Mouse (Mus musculus) left cerebral cortex, adult 2 months (tissue): ENCODE results near the gene H2afy. TPM values are rescaled to one million over a fixed set of nuclear protein-coding genes. Genes with fewer than 3 reads are reported as not detected.
"Not testable (repeated sequence)": the region's sequence is repeated elsewhere in the genome, so short reads cannot be mapped to it uniquely, and the experiment has no call there.

Experiments
- DNase-seq, 2 experiments: peaks; one replicate each; pipeline ENCODE4 v3.0.0; 2021 to 2022; ENCODE audit warnings: low spot score in 2 of 2, mixed read lengths in 1 of 2; ENCODE audit errors: extremely low spot score in 1 of 2
- H3K27ac ChIP-seq: fragments of 200-600 bp; 2 replicates; pipeline ENCODE4 v1.8.1; 2022
- H3K4me3 ChIP-seq: fragments of 200-600 bp; 2 replicates; pipeline ENCODE4 v1.8.1; 2022
- CTCF ChIP-seq: fragments of 200-600 bp; IDR thresholded peaks from 2 replicates; pipeline ENCODE4 v1.8.1; 2022; ENCODE audit warnings: antibody characterized with exemption, mild to moderate bottlenecking, moderate library complexity
- intact Hi-C: fragments of 180-260 bp; cut with DNase I; formaldehyde crosslinking; loops from one replicate; pipeline ENCODE4 v1.15.1; 2025
- total RNA-seq, 2 experiments: library from RNA; stranded (reverse); gene quantifications; 2 replicates each; pipeline ENCODE4 v1.2.3; 2021

The H2afy gene
- total RNA-seq, 2 experiments from 2014 or later, result 107 to 111 TPM

GRCm38 (mm10) chr13:56050246-56050645, 85.9 kb downstream of the H2afy start:
- H3K4me3 ChIP-seq, result no peak overlapping the region
- intact Hi-C loops, result no loop called here

GRCm38 (mm10) chr13:56042221-56042620, 93.9 kb downstream of the H2afy start:
- DNase-seq, result no peak
- TF ChIP-seq CTCF, result no peak; the same call in none of the 2 replicates
- Histone ChIP-seq H3K27ac (no peak overlapping the region), H3K4me3 (no peak overlapping the region)
- intact Hi-C loops, result no loop called here

More at GRCm38 (mm10) chr13:56050246-56050645, 85.9 kb downstream of the H2afy start:
- TF ChIP-seq CTCF, result no peak
- DNase-seq, result no peak
- no peak overlapping the region for H3K27ac ChIP-seq

DNA sequence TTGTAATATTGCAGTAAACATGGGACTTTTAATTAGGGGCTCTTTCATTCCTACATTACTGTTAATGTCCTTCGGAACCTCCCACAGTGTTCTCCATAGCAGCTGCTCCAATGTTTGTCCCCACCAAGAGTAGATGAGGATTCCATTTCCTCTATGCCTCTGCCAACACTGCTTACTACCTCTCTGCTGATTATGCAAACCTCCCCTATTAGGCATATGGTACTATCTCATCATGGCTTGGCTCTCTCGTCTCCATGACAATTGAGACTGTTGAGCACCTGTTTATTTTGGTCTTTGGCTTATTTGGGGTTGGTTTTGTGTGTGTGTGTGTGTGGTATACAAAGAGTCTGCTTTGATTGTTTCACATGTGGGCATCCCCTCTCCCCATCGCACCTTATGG, 95.5 kb downstream of the H2afy start:
- DNase-seq, result no peak

DNA sequence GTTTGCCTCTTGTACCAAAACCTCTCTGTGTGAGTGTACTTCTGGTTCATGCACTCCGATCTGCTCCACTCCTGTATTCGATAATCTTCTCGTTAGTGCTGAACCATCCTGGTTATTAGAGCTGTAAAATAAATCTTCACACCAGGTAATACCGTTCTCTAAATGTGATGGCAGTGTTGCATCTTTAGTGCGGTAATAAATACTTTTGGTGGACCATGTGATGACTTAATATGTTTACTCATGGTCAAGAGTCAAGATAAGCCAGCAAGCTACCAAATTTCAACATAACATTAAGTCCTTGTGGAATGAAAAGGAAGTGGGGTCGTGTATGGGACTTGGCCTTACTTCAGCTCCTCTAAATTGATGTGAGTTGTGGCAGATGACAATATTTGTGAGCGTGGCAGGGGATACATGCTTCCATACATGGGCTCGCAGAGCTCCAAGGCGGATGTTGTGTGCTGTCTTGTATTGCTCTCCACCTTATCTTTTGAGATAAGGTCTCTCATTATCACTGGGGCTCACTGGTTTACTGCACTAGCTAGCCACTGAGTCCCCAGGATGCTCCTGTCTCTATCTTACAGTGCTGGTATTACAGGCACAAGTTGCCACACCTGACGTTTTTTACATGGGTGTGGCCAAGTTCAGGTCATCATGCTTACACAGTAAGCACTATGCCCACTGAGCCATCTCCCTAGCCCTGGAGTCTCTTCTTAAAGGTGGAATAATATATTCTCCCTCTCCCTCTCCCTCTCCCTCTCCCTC, 96.4 kb downstream of the H2afy start:
- Histone ChIP-seq H3K4me3 (no peak overlapping the region), H3K27ac (no peak overlapping the region)
- intact Hi-C loops, result no loop called here
- no peak for DNase-seq
- no peak for TF ChIP-seq CTCF

More for the DNA sequence above, 95.5 kb downstream of the H2afy start:
- H3K4me3 ChIP-seq, result no peak overlapping the region
- H3K27ac ChIP-seq, result no peak overlapping the region
- TF ChIP-seq CTCF, result no peak
- intact Hi-C loops, result no loop called here

DNA sequence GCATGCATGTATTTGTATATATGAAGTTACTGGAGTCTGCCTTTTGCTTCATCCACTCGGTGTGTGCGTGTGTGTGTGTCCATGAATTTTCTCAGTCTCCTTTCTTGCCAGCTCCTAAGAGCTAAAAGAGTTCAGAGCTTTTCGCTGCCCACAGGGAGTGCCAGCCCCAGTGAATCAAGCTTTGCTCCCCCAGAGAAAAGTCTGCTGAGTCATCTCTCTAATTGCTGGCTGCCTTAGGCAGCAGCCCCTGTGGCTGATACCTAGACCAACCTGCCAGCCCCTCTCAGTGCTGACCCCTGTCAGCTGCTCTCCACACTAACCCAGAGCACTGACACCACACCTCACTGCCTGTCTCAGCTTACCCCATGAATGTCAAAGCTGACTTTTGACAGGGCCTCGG, 107.2 kb downstream of the H2afy start:
- no peak for TF ChIP-seq CTCF
- intact Hi-C loops, result no loop called here
- no peak for DNase-seq
- no peak overlapping the region for H3K27ac ChIP-seq
- no peak overlapping the region for H3K4me3 ChIP-seq

DNA sequence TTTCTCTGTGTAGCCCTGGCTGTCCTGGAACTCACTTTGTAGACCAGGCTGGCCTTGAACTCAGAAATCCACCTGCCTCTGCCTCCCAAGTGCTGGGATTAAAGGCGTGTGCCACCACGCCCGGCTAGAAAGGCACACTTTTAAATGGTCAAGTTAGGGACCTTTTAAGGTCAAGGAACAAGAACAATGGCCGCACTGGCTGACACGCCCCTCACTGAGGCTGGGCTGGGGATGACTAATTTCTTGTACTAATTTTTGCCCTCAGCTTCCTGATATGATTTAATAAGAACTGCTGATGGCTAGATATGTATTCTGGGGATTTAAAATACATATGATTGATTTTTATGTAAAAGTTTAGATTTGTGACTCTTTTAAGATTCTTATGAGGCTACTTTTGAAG, 108.2 kb downstream of the H2afy start:
- H3K27ac ChIP-seq, DNase-seq, intact Hi-C loops, H3K4me3 ChIP-seq: not testable (repeated sequence)

- no peak overlapping the region for H3K27ac ChIP-seq
- intact Hi-C loops, result no loop called here
- no peak for TF ChIP-seq CTCF
- DNase-seq, result no peak
- H3K4me3 ChIP-seq, result no peak overlapping the region
These were observed 109.5 kb downstream of the H2afy start for GRCm38 (mm10) chr13:56026623-56027022.

- no peak for DNase-seq
- intact Hi-C loops, result no loop called here
- no peak overlapping the region for H3K4me3 ChIP-seq
- H3K27ac ChIP-seq, result no peak overlapping the region
- no peak for TF ChIP-seq CTCF
These were observed 110.1 kb downstream of the H2afy start for GRCm38 (mm10) chr13:56026026-56026425.

- intact Hi-C loops, result no loop called here
- DNase-seq, result no peak
- no peak overlapping the region for H3K27ac ChIP-seq
- H3K4me3 ChIP-seq, result no peak overlapping the region
- TF ChIP-seq CTCF, result no peak
These were observed 111.1 kb downstream of the H2afy start for GRCm38 (mm10) chr13:56025027-56025410.

- Histone ChIP-seq H3K27ac (no peak overlapping the region), H3K4me3 (no peak overlapping the region)
- no peak for DNase-seq
- no peak for TF ChIP-seq CTCF
- intact Hi-C loops, result no loop called here
These were observed 111.6 kb downstream of the H2afy start for GRCm38 (mm10) chr13:56024410-56025026.

Other genes starting within 250 kb of the H2afy start
- gene Tifab, start 42.5 kb upstream of the H2afy start, total RNA-seq, result 1 to 10 TPM; 1.7 to 2.0 TPM
- gene Neurog1, start 115.8 kb upstream of the H2afy start, total RNA-seq, result not detected
- gene Cxcl14, start 160.2 kb upstream of the H2afy start, total RNA-seq, result 100 to 1,000 TPM; 135 to 143 TPM